Mouse (Mus musculus): ENCODE measurements around the gene Dync1li2.

DNA sequence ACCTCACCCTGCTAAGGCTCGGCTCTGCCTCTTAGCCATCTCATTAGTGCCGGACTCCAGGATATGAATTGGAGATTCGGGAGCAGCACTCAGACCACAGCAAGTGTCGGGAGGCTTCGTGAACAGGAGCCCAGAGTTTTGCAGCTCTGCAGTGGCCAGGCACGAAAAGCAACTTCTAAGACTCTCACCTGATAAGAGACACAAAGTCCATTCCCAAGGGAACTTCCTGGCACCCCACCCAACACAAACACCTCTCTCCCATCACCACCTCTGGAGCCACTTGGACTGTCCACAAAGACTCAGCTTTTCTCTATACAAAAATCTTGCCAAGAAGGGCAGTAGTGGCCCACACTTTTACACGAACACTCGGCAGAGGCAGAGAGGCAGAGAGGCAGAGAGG, 52.6 kb downstream of the Dync1li2 start:
- TF ChIP-seq CTCF (IDR thresholded peaks at IDR 0.05) (no peak), POLR2A (IDR thresholded peaks at IDR 0.05; ENCODE audit: insufficient read depth, low read depth, low read length) (no peak), EP300 (IDR thresholded peaks at IDR 0.05; ENCODE audit: insufficient read depth, low read depth, low read length) (no peak)
